Mouse (Mus musculus): ENCODE results near the gene Cfd. TPM values are rescaled to one million over a fixed set of nuclear protein-coding genes. Genes with fewer than 3 reads are reported as not detected.

Cfd gene
- polyA plus RNA-seq, 1 experiment, result 1,172 TPM

DNA sequence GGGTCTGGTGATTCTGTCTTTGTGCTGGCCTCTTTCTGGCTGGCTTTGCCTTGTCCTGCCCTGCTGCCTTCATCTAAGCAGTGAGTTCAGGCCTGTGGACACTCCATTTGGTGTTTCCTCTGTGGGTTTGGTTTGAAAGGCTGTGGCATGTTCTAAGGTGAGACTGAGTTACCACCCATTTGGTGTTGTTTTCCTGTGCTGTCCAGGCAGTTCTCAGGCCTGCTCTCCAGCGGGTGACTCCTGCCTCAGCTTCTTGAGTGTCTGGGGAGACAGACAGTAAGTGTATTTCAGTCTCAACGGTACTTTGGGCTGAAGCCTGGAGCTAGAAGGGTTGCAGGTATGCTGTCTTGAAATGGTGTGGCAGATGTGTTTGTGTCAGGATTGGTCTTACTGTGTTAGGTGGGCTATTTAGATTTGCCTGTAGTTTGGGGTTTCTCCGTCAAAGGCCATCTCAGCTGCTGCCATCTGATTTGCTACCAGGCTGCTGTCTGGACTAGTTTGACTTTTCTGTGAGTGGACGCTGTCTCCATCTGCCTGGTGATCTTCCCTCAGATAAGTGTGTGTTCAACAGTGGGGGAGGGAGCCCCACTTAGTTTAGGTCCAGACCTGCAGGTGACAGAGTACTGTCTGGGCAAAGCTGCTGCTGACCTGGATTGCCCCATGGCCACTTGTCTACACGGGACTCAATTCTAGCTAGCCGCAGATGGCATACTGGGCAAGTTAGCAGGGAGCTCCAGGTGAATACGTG lies 33.8 kb upstream of the Cfd start:
- Histone ChIP-seq H3K4me3 (ENCODE audit: insufficient read depth, low read depth, low read length) (peak overlapping the region; percentile 89), H3K4me1 (ENCODE audit: control insufficient read depth, insufficient read depth, insufficient read length, low read length) (peaks cover 26% of the 10 kb centered on the region), H3K27ac (replicated peaks; ENCODE audit: low read depth, low read length) (peak overlapping the region; percentile 11; the same call in 1 of the 2 replicates)

DNA sequence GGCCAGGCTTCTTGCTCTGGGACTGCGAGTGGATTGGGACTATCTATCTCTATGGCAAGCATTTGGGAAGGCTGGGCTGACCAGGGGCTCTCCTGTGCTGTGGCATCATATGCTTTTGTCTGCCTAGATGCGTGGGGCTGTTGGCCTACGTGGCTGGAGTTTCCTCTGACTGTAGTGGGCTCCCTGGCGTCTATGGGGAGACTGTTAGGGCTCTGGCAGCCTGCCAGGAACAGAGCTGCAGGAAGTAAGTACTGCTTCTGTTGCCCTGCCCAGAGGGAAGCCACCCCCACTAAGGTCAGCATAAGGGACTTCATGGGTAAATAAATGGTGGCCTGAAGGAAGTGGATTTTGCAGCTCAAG lies 33.2 kb upstream of the Cfd start:
- 0 out of 2 replicates have a peak overlapping the region, but pooled peaks have one; percentile 11 for H3K27ac ChIP-seq (replicated peaks; ENCODE audit: low read depth, low read length)
- peak overlapping the region; percentile 89 for H3K4me3 ChIP-seq (ENCODE audit: insufficient read depth, low read depth, low read length)
- H3K4me1 ChIP-seq (ENCODE audit: control insufficient read depth, insufficient read depth, insufficient read length, low read length), result peaks cover 23% of the 10 kb centered on the region

- peak overlapping the region; percentile 89; the same call in 1 of the 2 replicates for H3K4me3 ChIP-seq (ENCODE audit: insufficient read depth, low read depth, low read length)
- no peak overlapping the region for H3K27ac ChIP-seq (replicated peaks; ENCODE audit: low read depth, low read length)
- peaks cover 18% of the 10 kb centered on the region for H3K4me1 ChIP-seq (ENCODE audit: control insufficient read depth, insufficient read depth, insufficient read length, low read length)
Observed at GRCm38 (mm10) chr10:79857894-79858293, 32.8 kb upstream of the Cfd start.

GRCm38 (mm10) chr10:79858416-79859074 lies 32.1 kb upstream of the Cfd start:
- Histone ChIP-seq H3K27ac (replicated peaks; ENCODE audit: low read depth, low read length) (no peak overlapping the region), H3K4me3 (ENCODE audit: insufficient read depth, low read depth, low read length) (0 out of 2 replicates have a peak overlapping the region, but pooled peaks have one; percentile 2), H3K4me1 (ENCODE audit: control insufficient read depth, insufficient read depth, insufficient read length, low read length) (peaks cover 14% of the 10 kb centered on the region)

DNA sequence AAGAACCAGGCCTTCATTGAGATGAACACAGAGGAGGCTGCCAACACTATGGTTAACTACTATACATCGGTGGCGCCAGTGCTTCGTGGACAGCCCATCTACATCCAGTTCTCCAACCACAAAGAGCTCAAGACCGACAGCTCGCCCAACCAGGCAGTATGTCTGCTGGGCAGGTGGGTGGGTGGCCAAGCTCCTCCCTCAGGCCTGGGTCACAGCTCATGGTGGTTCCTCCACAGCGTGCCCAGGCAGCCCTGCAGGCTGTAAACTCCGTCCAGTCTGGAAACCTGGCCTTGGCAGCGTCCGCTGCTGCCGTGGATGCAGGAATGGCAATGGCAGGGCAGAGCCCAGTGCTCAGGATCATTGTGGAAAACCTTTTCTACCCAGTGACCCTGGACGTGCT lies 31.5 kb upstream of the Cfd start:
- Histone ChIP-seq H3K4me1 (ENCODE audit: control insufficient read depth, insufficient read depth, insufficient read length, low read length) (peaks cover 14% of the 10 kb centered on the region), H3K27ac (replicated peaks; ENCODE audit: low read depth, low read length) (no peak overlapping the region), H3K4me3 (ENCODE audit: insufficient read depth, low read depth, low read length) (0 out of 2 replicates have a peak overlapping the region, but pooled peaks have one; percentile 1)

DNA sequence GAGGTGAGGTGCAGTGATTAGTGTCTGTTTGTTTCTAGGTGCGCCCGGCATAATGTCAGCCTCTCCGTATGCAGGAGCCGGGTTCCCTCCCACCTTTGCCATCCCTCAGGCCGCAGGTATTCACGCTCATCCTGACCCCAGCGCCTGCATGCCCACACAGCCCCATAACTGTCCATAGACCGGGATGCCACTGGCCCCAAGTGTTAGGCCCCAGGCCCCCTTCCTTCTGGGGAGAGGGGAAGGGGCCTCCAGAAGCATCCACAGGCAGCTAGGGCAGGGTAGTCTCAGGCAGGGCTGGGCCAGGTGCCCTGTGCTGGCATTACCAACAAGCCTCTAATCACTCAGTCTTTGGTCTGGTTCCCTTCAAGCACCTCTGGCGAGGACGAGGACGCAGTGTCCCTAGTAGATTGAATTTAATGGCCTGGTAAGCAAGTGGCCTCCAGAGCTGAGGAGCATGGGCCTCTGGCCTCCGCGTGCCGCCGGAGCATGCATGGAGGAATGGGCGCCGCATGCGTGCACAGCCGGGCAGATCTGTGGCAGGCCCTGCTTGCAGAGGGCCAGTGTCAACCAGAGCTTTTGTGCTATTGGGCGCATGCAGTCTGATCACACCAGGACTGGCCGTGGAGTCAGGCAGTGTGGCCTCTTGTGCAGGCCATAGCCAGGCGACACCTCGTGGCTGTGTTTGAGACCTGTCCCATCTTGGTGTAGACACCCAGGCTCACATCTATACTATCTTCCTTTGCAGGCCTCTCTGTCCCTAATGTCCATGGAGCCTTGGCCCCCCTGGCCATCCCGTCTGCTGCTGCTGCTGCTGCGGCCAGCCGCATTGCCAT lies 30.4 kb upstream of the Cfd start:
- H3K27ac ChIP-seq (replicated peaks; ENCODE audit: low read depth, low read length), result no peak overlapping the region
- no peak overlapping the region for H3K4me3 ChIP-seq (ENCODE audit: insufficient read depth, low read depth, low read length)
- H3K4me1 ChIP-seq (ENCODE audit: control insufficient read depth, insufficient read depth, insufficient read length, low read length), result peaks cover 14% of the 10 kb centered on the region

DNA sequence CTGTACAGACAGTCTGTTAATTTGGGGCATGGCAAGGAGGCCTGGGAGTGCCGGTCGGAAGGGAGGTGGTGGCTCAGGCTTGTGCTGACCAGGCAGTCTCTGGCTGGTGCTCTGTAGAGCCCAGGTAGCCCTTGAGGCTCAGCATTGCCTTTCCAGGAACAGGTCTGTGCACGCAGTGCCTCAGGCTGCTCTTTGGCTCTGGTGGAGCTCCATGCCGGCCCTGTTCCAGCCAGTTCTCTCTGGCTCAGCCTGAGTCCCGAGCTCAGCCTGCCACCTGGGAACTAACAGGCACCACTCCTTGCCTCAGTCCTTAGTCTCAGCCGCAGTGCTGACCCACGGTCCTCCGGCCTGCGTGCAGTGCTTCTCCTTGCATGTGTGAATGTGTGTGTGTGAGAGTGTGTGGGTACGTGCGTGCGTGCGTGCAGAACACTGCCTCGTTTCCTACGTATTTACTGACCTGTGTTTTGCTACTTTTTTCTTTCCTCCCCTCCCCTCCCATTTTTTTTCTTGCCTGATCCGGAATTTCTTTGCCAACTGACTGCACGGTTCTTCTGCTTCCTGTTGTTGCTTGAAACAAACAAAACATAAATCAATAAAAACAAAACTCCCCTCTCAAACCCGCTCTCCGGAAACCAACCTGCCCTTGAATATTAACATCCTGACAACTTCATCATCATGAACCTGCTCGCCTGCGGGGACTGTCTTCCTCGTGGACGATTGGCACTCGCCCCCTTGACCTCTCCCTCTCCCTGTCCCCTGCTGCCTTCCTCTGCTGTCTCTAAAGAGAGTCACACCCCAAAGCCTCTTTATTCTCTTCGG lies 29.2 kb upstream of the Cfd start:
- no peak overlapping the region for H3K27ac ChIP-seq (replicated peaks; ENCODE audit: low read depth, low read length)
- peaks cover 14% of the 10 kb centered on the region for H3K4me1 ChIP-seq (ENCODE audit: control insufficient read depth, insufficient read depth, insufficient read length, low read length)
- H3K4me3 ChIP-seq (ENCODE audit: insufficient read depth, low read depth, low read length), result no peak overlapping the region

DNA sequence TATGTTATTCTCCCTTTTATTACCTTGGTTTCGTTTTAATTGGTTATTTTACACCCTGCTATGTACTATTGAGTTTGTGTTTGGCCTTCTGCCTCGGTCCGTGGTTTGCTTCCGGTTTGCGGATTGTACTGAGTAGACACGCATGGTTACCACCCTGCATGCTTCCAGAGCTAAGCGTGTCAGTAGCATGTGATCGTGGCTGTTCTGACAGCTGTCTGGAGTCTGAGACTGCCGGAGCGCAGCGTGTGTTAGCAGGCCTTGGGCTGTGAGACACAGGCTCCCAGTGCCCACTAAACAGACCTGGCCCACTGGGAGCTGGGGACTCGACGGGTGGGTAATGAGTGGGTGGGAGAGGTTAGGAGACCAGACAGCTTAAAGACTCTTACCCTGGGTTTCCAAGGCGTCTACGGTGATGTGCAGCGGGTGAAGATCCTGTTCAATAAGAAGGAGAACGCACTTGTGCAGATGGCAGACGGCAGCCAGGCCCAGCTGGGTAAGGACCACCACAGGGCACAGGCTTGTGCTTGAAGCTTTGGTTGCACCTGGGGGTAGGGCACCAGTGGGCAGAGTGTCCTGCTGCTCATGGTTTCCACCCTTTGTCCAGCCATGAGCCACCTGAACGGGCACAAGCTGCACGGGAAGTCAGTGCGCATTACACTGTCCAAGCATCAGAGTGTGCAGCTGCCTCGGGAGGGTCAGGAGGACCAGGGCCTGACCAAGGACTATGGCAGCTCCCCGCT lies 28.4 kb upstream of the Cfd start:
- H3K27ac ChIP-seq (replicated peaks; ENCODE audit: low read depth, low read length), result no peak overlapping the region

GRCm38 (mm10) chr10:79862925-79863324 lies 27.7 kb upstream of the Cfd start:
- no peaks in the 10 kb centered on the region; the same call in 1 of the 2 replicates for H3K4me1 ChIP-seq (ENCODE audit: control insufficient read depth, insufficient read depth, insufficient read length, low read length)
- no peak overlapping the region for H3K27ac ChIP-seq (replicated peaks; ENCODE audit: low read depth, low read length)
- H3K4me3 ChIP-seq (ENCODE audit: insufficient read depth, low read depth, low read length), result no peak overlapping the region

More for the DNA sequence above, 28.4 kb upstream of the Cfd start:
- Histone ChIP-seq H3K4me1 (ENCODE audit: control insufficient read depth, insufficient read depth, insufficient read length, low read length) (peaks cover 7% of the 10 kb centered on the region), H3K4me3 (ENCODE audit: insufficient read depth, low read depth, low read length) (no peak overlapping the region)

DNA sequence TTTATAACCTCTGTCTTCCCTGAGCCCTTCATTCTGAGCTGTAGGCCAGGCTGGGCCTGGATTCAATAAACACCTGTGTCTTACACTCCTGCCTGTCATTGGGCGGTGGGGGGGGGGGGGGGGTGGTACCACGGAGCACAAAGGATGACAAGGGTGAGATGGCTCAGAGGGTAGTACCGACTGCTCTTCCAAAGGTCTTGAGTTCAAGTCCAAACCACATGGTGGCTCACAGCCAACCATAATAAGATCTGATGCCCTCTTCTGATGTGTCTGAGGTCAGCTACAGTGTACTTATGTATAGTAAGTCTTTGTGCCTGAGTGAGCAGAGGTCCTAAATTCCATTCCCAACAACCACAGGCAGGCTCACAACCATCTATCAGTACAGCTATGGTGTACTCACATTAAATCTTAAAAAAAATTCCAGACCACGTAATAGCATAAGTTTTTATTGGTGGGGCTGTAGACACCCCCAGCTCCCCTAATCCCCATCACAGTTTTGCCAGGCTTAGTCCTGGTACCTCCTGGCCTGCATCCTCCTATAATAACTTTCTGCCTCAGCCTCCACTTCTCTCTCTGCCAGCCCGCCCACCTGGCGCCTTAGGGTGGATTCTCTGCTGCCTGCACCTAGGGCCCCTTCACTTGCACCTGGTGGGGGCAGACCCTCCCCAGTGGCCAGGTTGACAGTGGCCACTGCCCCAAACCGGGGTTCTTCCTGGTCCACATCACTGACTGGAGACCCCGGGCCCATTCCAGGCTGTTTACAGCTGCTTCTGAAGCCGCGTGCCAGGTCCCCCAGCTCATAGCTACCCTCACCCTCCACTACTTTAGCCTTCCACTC lies 26.1 kb upstream of the Cfd start:
- no peak overlapping the region for H3K27ac ChIP-seq (replicated peaks; ENCODE audit: low read depth, low read length)

GRCm38 (mm10) chr10:79865189-79865601 lies 25.5 kb upstream of the Cfd start:
- no peak overlapping the region for H3K27ac ChIP-seq (replicated peaks; ENCODE audit: low read depth, low read length)
- H3K4me1 ChIP-seq (ENCODE audit: control insufficient read depth, insufficient read depth, insufficient read length, low read length), result no peaks in the 10 kb centered on the region
- H3K4me3 ChIP-seq (ENCODE audit: insufficient read depth, low read depth, low read length), result no peak overlapping the region

More for the DNA sequence above, 26.1 kb upstream of the Cfd start:
- Histone ChIP-seq H3K4me3 (ENCODE audit: insufficient read depth, low read depth, low read length) (no peak overlapping the region), H3K4me1 (ENCODE audit: control insufficient read depth, insufficient read depth, insufficient read length, low read length) (no peaks in the 10 kb centered on the region)

DNA sequence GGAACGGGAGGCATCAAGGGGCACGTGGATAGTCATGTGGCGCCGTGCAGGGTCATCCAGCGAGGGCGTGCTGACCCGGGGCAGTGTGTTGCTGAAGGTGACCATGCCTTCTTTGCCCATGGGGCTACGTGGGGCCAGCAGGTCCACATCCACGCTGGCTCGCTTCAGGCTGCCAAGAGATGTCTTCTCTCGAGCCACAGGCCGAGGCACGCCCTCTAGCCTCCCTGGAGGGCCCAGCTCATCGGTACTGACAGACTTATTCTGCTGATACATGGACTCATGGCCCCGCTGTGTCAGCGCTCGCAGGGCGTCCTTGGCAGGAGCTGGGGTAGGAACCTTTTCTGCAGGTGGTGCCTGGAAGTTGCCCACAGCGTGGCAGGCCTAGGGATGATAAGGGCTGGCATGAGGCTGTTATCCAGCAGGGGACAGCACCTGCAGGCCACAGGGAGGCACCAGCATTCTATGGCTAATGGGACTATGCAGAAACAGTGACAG lies 24.8 kb upstream of the Cfd start:
- H3K4me1 ChIP-seq (ENCODE audit: control insufficient read depth, insufficient read depth, insufficient read length, low read length), result no peaks in the 10 kb centered on the region
- no peak overlapping the region for H3K27ac ChIP-seq (replicated peaks; ENCODE audit: low read depth, low read length)
- H3K4me3 ChIP-seq (ENCODE audit: insufficient read depth, low read depth, low read length), result no peak overlapping the region

- H3K4me3 ChIP-seq (ENCODE audit: insufficient read depth, low read depth, low read length), result no peak overlapping the region
- no peaks in the 10 kb centered on the region for H3K4me1 ChIP-seq (ENCODE audit: control insufficient read depth, insufficient read depth, insufficient read length, low read length)
- H3K27ac ChIP-seq (replicated peaks; ENCODE audit: low read depth, low read length), result no peak overlapping the region
Observed at GRCm38 (mm10) chr10:79866601-79867000, 24.1 kb upstream of the Cfd start.
